Mouse (Mus musculus) C2C12 (cell line): ENCODE measurements at regions not wholly inside any gene's neighbourhood (a gene's known extent, or its start where the extent isn't known, plus 50 kb on each side); places are given as distances from the start of the nearest gene placed in this dataset.

ENCODE experiments used
- CTCF ChIP-seq: IDR thresholded peaks from one replicate; pipeline ENCODE4 v1.5.1; 2011; ENCODE audit not compliant: control insufficient read depth, insufficient read depth, insufficient read length
- FOSL1 ChIP-seq: IDR thresholded peaks from one replicate; pipeline ENCODE4 v1.8.0; 2011; ENCODE audit warnings: mild to moderate bottlenecking, low read length; ENCODE audit not compliant: poor library complexity, insufficient read depth, severe bottlenecking
- MAX ChIP-seq: IDR thresholded peaks from one replicate; pipeline ENCODE4 v1.6.1; 2011; ENCODE audit warnings: mild to moderate bottlenecking, control low read depth
- MYOD1 ChIP-seq: IDR thresholded peaks from one replicate; pipeline ENCODE4 v1.6.1; 2011; ENCODE audit warnings: low read depth; ENCODE audit not compliant: control insufficient read depth, insufficient read length
- MYOG ChIP-seq: IDR thresholded peaks from one replicate; pipeline ENCODE4 v1.6.1; 2011; ENCODE audit not compliant: control insufficient read depth, insufficient read length; ENCODE audit errors: extremely low read depth
- USF1 ChIP-seq: IDR thresholded peaks from one replicate; pipeline ENCODE4 v1.6.1; 2011; ENCODE audit warnings: low read depth, mild to moderate bottlenecking, control low read depth, moderate library complexity

GRCm38 (mm10) chr3:143173971-143174370 is 292.2 kb upstream of the Pkn2 start:
- no peak for TF ChIP-seq CTCF
- no peak for TF ChIP-seq USF1
- no peak for TF ChIP-seq MYOG
- no peak for TF ChIP-seq MAX
- no peak for TF ChIP-seq FOSL1
- no peak for TF ChIP-seq MYOD1
